Mouse (Mus musculus) spleen, adult 12 weeks (tissue): Measurements from ENCODE around the gene Olfr374.

Experiments used
- DNase-seq: peaks from one replicate; pipeline ENCODE4 v3.0.0; 2022; ENCODE audit warnings: low spot score

Olfr374 gene

GRCm38 (mm10) chr8:72135446-72136301 lies 28.8 kb downstream of the Olfr374 start:
- no peak for DNase-seq

- peak; percentile 16 for DNase-seq
Measured at GRCm38 (mm10) chr8:72136302-72136978, 29.6 kb downstream of the Olfr374 start.

- DNase-seq, result no peak
Measured at GRCm38 (mm10) chr8:72137431-72137830, 30.6 kb downstream of the Olfr374 start.

- DNase-seq, result no peak
Measured at GRCm38 (mm10) chr8:72138456-72138855, 31.6 kb downstream of the Olfr374 start.

GRCm38 (mm10) chr8:72143256-72143824 lies 36.5 kb downstream of the Olfr374 start:
- no peak for DNase-seq

- DNase-seq, result no peak
Measured at GRCm38 (mm10) chr8:72144345-72144975, 37.6 kb downstream of the Olfr374 start.

- DNase-seq, result no peak
Measured at GRCm38 (mm10) chr8:72145511-72145910, 38.7 kb downstream of the Olfr374 start.

- no peak for DNase-seq
Measured at GRCm38 (mm10) chr8:72146056-72146455, 39.2 kb downstream of the Olfr374 start.

GRCm38 (mm10) chr8:72146556-72146955 lies 39.7 kb downstream of the Olfr374 start:
- no peak for DNase-seq

- DNase-seq, result no peak
Measured at GRCm38 (mm10) chr8:72147266-72147665, 40.4 kb downstream of the Olfr374 start.

- DNase-seq, result no peak
Measured at GRCm38 (mm10) chr8:72149056-72149455, 42.2 kb downstream of the Olfr374 start.

GRCm38 (mm10) chr8:72151418-72152078 lies 44.7 kb downstream of the Olfr374 start:
- no peak for DNase-seq

- DNase-seq, result no peak
Measured at GRCm38 (mm10) chr8:72153382-72153781, 46.5 kb downstream of the Olfr374 start.

GRCm38 (mm10) chr8:72158096-72158495 lies 51.3 kb downstream of the Olfr374 start:
- no peak for DNase-seq

- no peak for DNase-seq
Measured at GRCm38 (mm10) chr8:72158726-72159125, 51.9 kb downstream of the Olfr374 start.

- DNase-seq, result no peak
Measured at GRCm38 (mm10) chr8:72160007-72160406, 53.2 kb downstream of the Olfr374 start.

GRCm38 (mm10) chr8:72160707-72161697 lies 54.2 kb downstream of the Olfr374 start, which contains the start of gene Rab8a:
Gene Rab8a, plus strand, starts transcription at chr8:72161200.
- peak; percentile 99 for DNase-seq

GRCm38 (mm10) chr8:72162821-72163220 lies 56.0 kb downstream of the Olfr374 start:
- DNase-seq, result no peak
